Mouse (Mus musculus) liver, embryonic 13.5 days (tissue): Measurements from ENCODE around the gene Adamts17. TPM values are rescaled to one million over a fixed set of nuclear protein-coding genes. Genes with fewer than 3 reads are reported as not detected.

ENCODE experiments used
- ATAC-seq: fragments of 200-750 bp; cut with Nextera tagmentation; 2 replicates; pipeline ENCODE4 v1.8.0; 2017; ENCODE audit warnings: low read depth, mild to moderate bottlenecking, moderate number of reproducible peaks, moderate library complexity
- DNase-seq: peaks from one replicate; pipeline ENCODE4 v3.0.0; 2022
- H3K27ac ChIP-seq: fragments of 300-500 bp; sonication (generic); 2 replicates; pipeline ENCODE4 v1.5.1; 2015; ENCODE audit warnings: moderate library complexity, mild to moderate bottlenecking, inconsistent platforms
- H3K27me3 ChIP-seq: fragments of 300-500 bp; sonication (generic); 2 replicates; pipeline ENCODE4 v1.6.1; 2015; ENCODE audit warnings: mild to moderate bottlenecking, inconsistent platforms
- H3K36me3 ChIP-seq: fragments of 300-500 bp; sonication (generic); 2 replicates; pipeline ENCODE4 v1.6.1; 2015; ENCODE audit warnings: mild to moderate bottlenecking, inconsistent platforms
- H3K4me1 ChIP-seq: fragments of 300-500 bp; sonication (generic); replicated peaks from 2 replicates; pipeline ENCODE4 v1.6.1; 2015; ENCODE audit warnings: inconsistent platforms
- H3K4me2 ChIP-seq: fragments of 300-500 bp; sonication (generic); 2 replicates; pipeline ENCODE4 v1.6.1; 2015; ENCODE audit warnings: inconsistent platforms, mild to moderate bottlenecking, moderate library complexity
- H3K4me3 ChIP-seq: fragments of 300-500 bp; sonication (generic); replicated peaks from 2 replicates; pipeline ENCODE4 v1.5.1; 2015; ENCODE audit warnings: mild to moderate bottlenecking, inconsistent platforms
- H3K9ac ChIP-seq: fragments of 300-500 bp; sonication (generic); 2 replicates; pipeline ENCODE4 v1.6.1; 2015; ENCODE audit warnings: mild to moderate bottlenecking, inconsistent platforms
- H3K9me3 ChIP-seq: fragments of 300-500 bp; sonication (generic); replicated peaks from 2 replicates; pipeline ENCODE4 v1.6.1; 2016; ENCODE audit warnings: inconsistent platforms
- WGBS: fragments of 180-500 bp; shearing (Covaris S2); methylation state at CpG from one replicate; pipeline ENCODE4 v1.1.7; 2015; ENCODE audit not compliant: insufficient replicate concordance; 5-methylcytosine and 5-hydroxymethylcytosine counted together
- polyA plus RNA-seq: library from polyadenylated mRNA; unstranded; fragments of >200 nt; fragmentation: Nextera tagmentation; extraction: Ambion mirVana; gene quantifications from 2 replicates; pipeline ENCODE4 v1.2.1, GENCODE M21; 2015

Gene Adamts17
- polyA plus RNA-seq, 1 experiment from 2014 or later: 0.33 TPM

DNA sequence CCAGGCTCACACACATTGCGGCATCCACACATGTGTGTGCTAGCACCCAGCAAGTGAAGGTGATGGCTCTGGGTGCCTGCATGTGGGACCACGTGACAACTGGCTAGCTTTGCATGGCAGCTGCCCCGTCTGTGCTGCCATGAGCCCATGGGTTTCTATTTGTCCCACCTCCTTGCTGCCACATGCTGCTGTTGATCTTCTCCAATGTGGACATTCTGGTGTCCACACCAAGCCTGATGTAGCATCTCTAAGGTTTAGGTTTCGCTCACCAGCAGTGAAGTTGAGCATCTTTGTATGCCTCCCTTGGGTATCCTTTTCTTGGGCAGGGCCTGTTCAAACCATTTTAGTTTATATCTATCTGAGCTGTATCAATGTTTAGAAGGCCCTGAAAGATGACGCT, 196.1 kb downstream of the Adamts17 start:
- Histone ChIP-seq H3K27me3 (no peaks in the 10 kb centered on the region), H3K4me2 (no peak overlapping the region), H3K36me3 (no peaks in the 10 kb centered on the region), H3K9ac (no peak overlapping the region), H3K4me3 (no peak overlapping the region), H3K9me3 (no peaks in the 10 kb centered on the region), H3K27ac (no peak overlapping the region), H3K4me1 (peaks cover 7% of the 10 kb centered on the region; the same call in 1 of the 2 replicates)
- 73% methylated on average over 5 of the region's 5 CpGs for WGBS
- DNase-seq (no peak), ATAC-seq (no peak)

DNA sequence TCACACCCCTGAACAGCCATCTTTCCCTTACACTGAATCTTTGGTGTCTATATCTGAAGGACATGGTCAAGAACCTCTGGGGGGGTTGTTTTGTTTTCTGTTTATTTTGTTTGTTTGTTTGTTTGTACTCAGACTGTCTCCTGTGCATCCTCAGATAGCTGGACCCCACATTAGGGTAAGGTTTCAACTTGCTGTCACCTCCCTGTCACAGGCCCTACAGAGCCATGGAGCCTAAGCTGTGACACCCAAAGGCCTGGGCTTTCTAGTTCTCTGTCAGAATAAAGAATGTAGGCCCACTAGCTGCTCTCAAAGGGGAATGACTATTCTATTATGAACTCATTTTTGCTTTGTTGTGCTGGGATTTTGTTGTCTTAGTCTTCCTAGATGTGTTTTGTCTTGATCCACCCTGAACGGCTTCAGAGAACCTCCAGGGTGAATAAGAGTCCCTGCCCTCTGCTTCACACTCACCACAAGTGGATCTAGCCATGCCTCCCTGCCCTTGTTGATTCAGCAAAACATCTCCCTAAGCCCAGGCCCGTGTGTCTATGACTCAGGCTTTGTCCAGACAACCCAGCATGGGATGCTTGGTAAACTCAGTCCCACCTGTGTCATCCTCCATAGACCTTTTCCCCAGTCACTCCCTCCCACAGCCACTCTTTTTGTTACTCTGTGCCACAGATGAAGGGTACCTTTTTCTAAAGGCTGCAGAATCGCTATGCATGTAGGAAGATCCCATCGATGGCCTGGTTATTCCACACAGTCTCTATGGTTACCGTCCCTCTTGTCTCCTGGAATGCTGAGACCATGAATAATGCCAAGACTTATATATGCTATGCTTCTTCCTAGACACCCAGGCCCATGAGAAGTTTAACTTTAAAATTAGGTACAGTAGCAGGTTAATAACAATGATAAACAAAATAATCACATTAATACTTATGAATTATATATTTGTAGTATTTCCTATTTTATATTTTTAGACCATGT, 197.3 kb downstream of the Adamts17 start:
- DNase-seq: no peak
- no peaks in the 10 kb centered on the region for H3K4me1 ChIP-seq
- no peaks in the 10 kb centered on the region for H3K36me3 ChIP-seq
- no peaks in the 10 kb centered on the region for H3K9me3 ChIP-seq
- no peak overlapping the region for H3K9ac ChIP-seq
- H3K4me3 ChIP-seq: no peak overlapping the region
- H3K27ac ChIP-seq: no peak overlapping the region
- 60% methylated on average over 5 of the region's 5 CpGs for WGBS
- no peaks in the 10 kb centered on the region for H3K27me3 ChIP-seq
- no peak for ATAC-seq
- H3K4me2 ChIP-seq: no peak overlapping the region

DNA sequence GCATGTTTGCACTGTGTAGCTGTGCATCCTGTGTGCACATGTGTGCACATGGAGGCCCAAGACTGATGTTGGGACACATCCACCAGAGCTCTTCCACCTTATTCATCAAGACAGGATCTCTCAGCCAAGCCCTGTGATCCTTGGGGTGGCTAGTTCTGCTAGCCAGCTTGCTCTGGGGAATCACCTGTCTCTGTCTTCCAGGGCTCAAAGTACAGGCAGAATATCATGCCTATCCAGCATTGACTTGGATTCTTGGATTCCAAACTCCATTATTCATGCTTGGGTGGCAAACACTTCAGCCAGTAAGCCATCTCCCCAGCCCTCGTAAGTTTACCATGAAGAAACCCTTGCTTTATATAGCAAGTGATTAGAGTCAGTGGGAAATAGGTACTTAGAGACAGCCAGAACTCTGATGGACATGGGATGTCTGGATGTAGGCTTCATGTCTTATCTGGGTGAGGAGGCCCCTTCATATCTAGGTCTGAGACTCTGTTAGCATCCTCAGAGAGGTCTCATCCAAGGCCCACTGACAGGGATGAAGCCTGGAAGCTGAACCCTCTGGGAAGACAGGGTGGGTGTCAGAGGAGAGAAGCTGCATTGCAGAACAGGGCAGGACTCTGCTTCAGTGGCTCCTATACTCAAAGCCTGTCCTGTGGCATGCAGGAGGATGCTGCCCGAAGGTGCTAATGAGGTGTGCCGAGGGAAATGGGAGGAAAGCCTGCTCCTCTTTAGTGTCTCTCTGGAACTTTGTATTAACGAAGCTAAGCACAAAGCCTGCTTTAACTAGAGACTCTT, 198.4 kb downstream of the Adamts17 start:
- DNase-seq: no peak

DNA sequence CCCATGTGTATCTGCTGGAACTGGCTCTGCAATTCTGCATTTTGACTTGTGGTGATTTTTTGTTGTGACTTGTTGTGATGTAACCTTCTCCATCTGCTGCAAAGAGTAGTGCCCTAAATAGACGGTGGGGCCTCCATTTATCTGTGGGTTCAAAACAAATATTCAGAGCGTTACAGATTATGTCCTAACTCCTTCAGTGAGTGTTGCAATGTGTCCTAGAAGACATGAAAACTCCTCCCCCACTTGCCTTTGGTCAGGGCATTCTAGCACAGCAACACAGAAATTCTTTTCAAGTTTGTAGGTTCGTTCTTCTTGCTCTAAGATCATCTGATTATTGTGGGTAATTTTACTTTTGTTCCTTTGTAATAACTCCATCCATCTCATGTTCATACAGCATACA, 199.6 kb downstream of the Adamts17 start:
- no peak overlapping the region for H3K4me3 ChIP-seq
- no peaks in the 10 kb centered on the region for H3K27me3 ChIP-seq
- H3K9me3 ChIP-seq: no peaks in the 10 kb centered on the region
- WGBS: 44% methylated on average over 3 of the region's 3 CpGs
- no peak overlapping the region for H3K4me2 ChIP-seq
- H3K4me1 ChIP-seq: no peaks in the 10 kb centered on the region
- DNase-seq: no peak
- no peak overlapping the region for H3K27ac ChIP-seq
- H3K36me3 ChIP-seq: no peaks in the 10 kb centered on the region
- no peak overlapping the region for H3K9ac ChIP-seq
- ATAC-seq: no peak

More for the DNA sequence above, 198.4 kb downstream of the Adamts17 start:
- H3K36me3 ChIP-seq: no peaks in the 10 kb centered on the region
- H3K27ac ChIP-seq: no peak overlapping the region
- H3K4me2 ChIP-seq: no peak overlapping the region
- WGBS: 53% methylated on average over 4 of the region's 4 CpGs
- H3K4me3 ChIP-seq: no peak overlapping the region
- H3K4me1 ChIP-seq: no peaks in the 10 kb centered on the region
- no peaks in the 10 kb centered on the region for H3K27me3 ChIP-seq
- no peak overlapping the region for H3K9ac ChIP-seq
- no peak for ATAC-seq
- H3K9me3 ChIP-seq: no peaks in the 10 kb centered on the region

DNA sequence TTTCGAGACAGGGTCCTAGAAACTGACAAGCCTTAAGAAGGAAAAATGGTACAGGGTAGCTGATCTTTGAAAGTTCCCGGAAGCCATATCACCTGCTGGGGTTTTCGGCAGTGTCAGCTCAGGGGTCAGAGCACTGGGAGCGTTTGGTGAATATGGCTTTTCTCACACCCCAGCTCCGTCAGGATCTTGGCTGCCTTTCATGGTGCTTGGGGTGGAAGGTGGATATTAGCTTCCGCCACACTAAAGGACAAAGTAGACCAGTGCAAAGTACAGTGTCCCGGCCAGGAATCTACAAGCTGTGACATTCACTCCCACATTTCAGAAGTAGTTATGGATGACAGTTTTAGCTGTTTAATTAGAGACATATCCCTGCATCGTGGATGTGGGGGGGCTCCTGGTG, 200.3 kb downstream of the Adamts17 start:
- H3K4me3 ChIP-seq: no peak overlapping the region
- no peaks in the 10 kb centered on the region for H3K27me3 ChIP-seq
- WGBS: 59% methylated on average over 8 of the region's 8 CpGs
- H3K27ac ChIP-seq: no peak overlapping the region
- H3K9ac ChIP-seq: no peak overlapping the region
- ATAC-seq (no peak), DNase-seq (no peak)
- H3K4me1 ChIP-seq: no peaks in the 10 kb centered on the region
- H3K4me2 ChIP-seq: no peak overlapping the region
- H3K9me3 ChIP-seq: no peaks in the 10 kb centered on the region
- H3K36me3 ChIP-seq: no peaks in the 10 kb centered on the region

DNA sequence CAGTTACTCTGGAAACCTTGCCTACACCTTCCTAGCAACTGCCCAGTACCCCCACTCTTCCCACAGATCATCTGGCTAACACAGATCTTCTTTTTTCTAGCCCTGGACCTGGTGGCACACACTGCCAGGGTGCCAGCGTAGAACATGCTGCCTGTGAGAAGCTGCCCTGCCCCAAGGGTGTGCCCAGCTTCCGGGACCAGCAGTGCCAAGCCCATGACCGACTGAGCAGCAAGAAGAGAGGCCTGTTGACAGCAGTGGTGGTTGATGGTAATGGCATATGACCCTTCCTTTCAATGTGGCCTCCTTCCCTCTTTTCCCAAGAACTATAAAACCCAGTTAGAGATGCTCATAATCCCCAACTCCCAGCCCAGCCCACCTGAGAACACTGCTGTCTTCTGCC, 202.2 kb downstream of the Adamts17 start:
- Histone ChIP-seq H3K9ac (no peak overlapping the region), H3K27me3 (no peaks in the 10 kb centered on the region), H3K4me1 (no peaks in the 10 kb centered on the region), H3K36me3 (no peaks in the 10 kb centered on the region), H3K27ac (no peak overlapping the region), H3K9me3 (no peaks in the 10 kb centered on the region), H3K4me2 (no peak overlapping the region), H3K4me3 (no peak overlapping the region)
- 72% methylated on average over 3 of the region's 3 CpGs for WGBS
- ATAC-seq (no peak), DNase-seq (no peak)

DNA sequence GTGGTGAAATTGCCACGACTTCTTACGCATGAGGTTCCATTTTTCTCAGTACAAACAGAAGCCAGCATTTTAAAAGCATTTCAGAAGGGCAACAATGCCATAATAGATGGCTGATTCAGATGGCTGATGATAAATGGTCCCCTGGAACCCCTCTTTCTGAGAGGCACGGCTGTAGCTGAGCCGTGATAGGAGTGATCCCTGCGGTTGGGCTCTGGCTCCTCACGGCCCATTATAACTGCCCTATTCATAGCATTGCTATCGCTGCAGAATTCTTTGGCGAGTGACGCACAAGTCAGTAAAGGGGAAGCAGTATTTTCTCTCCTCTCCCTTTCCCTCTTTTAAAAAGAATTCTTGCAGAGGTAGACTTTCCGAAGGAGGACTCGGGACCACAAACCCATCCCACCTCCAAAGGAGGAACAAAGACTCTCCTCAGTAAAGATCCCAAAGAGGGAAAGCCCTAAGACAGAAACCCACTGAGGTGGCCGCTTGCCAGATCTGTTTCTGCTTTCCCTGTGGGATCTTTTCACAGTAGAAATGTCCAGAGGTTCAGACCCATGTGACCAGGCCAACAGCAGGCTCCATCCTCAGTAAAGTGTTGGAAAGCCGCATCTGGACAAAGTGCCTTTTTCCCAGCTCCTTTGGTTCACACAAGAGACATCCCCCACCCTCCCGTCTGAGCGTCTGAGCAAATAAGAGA, 204.7 kb downstream of the Adamts17 start:
- Histone ChIP-seq H3K9me3 (no peaks in the 10 kb centered on the region), H3K36me3 (no peaks in the 10 kb centered on the region), H3K4me1 (no peaks in the 10 kb centered on the region), H3K4me2 (no peak overlapping the region), H3K9ac (no peak overlapping the region), H3K27me3 (no peaks in the 10 kb centered on the region), H3K27ac (no peak overlapping the region), H3K4me3 (no peak overlapping the region)
- no peak for ATAC-seq
- DNase-seq: no peak
- 75% methylated on average over 15 of the region's 15 CpGs for WGBS

DNA sequence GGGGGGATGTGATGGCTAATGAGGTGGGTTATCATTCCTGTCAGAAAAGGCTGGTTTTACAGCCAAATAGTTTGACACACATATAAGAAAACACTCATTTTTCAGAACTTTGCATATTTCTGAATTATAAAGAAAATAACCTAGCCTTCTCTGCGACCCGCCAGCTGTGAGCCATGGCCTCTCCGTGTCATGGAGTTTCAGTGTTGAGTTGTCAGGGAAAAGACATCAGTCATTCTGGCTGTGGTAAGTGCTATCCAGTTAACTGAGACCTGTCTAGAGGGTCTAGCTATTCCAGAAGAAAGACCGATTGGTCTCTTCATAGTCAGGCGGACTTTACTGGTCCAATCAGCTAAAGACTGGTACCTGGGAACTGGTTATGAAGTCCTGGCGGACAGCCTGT, 205.7 kb downstream of the Adamts17 start:
- Histone ChIP-seq H3K4me1 (no peaks in the 10 kb centered on the region), H3K4me3 (no peak overlapping the region), H3K9ac (no peak overlapping the region), H3K4me2 (no peak overlapping the region), H3K36me3 (no peaks in the 10 kb centered on the region), H3K27ac (no peak overlapping the region), H3K27me3 (no peaks in the 10 kb centered on the region), H3K9me3 (no peaks in the 10 kb centered on the region)
- 81% methylated on average over 6 of the region's 6 CpGs for WGBS
- ATAC-seq: no peak
- no peak for DNase-seq

DNA sequence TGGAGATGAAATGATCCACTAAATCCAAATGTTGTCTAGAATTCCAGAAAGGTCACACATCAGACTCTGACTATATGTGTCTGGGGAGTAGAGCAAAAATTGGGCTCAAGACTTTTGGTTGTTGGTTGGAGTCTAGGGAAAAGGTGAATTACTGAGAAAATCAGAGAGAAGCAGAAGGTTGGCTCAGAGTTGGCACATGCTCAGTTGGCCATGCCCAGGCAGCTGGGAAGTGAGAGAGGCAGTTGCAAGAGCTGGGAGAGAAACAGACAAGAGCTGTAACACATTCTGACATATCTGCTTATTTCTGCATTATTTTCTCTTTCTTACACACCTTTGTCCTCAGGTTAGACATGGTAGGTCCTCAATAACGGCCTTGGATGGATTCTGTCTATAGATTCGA, 209.7 kb downstream of the Adamts17 start:
- Histone ChIP-seq H3K36me3 (no peaks in the 10 kb centered on the region), H3K27me3 (no peaks in the 10 kb centered on the region), H3K9me3 (no peaks in the 10 kb centered on the region), H3K4me2 (no peak overlapping the region), H3K27ac (no peak overlapping the region), H3K9ac (no peak overlapping the region), H3K4me3 (no peak overlapping the region), H3K4me1 (no peaks in the 10 kb centered on the region)
- ATAC-seq (no peak), DNase-seq (no peak)
- 60% methylated on average over 2 of the region's 2 CpGs for WGBS

DNA sequence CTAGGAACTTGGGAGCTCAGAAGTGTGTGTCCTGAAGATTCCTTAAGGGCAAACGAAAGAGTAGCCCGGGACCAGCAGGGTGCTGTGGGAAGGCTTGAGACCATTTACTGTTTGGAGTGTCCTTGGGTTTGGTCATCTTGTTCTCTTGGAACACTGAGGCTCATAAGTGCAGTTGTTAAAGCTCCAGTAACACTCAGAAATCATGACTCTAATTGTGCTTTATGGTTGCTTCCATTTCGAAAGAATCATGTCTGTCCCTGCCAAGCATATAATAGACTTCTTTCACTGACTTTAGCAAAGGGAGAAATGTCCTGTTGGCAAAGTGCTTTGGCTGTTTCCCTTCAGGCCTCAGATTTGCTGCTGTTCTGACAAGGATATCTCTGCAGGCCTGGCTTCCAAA, 210.9 kb downstream of the Adamts17 start:
- H3K36me3 ChIP-seq: no peaks in the 10 kb centered on the region
- H3K27me3 ChIP-seq: no peaks in the 10 kb centered on the region
- H3K27ac ChIP-seq: no peak overlapping the region
- no peak overlapping the region for H3K4me3 ChIP-seq
- no peak overlapping the region for H3K9ac ChIP-seq
- DNase-seq: no peak
- no peaks in the 10 kb centered on the region for H3K4me1 ChIP-seq
- H3K4me2 ChIP-seq: no peak overlapping the region
- 61% methylated on average over 3 of the region's 3 CpGs for WGBS
- no peaks in the 10 kb centered on the region for H3K9me3 ChIP-seq
- ATAC-seq: no peak

DNA sequence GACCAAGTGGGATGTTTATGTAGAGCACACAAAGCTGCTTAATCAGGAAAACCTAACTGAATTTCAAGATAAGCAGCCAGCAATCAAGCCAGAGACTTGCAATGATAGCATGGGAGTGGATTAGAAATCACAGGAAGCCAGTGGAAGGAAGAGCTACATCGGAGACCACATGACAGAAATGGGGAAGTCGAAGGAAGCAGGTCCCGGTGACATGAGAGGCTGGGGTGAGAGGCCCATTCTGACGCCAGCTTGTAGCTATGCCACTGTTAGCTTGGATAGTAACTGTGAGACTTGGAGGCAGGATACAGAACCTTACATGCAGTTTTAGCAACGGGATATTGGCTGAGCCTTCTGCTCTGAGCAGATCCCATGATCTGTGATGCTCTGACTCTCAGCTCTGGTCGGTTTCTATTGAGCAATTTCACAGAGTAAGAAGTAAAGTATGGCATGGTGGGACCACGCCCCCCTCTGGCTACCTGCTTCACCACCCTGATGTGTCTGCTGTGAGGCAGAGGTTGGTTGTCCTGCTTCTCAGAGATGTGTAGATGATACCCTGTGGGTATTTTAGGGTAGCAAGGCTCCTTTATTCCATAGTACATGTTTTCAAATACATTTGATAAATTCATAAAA, 211.7 kb downstream of the Adamts17 start:
- ATAC-seq: no peak
- no peak overlapping the region for H3K4me3 ChIP-seq
- WGBS: 21% methylated on average over 7 of the region's 7 CpGs
- no peaks in the 10 kb centered on the region for H3K4me1 ChIP-seq
- no peak for DNase-seq
- H3K36me3 ChIP-seq: no peaks in the 10 kb centered on the region
- no peaks in the 10 kb centered on the region for H3K9me3 ChIP-seq
- H3K9ac ChIP-seq: no peak overlapping the region
- no peak overlapping the region for H3K27ac ChIP-seq
- no peak overlapping the region for H3K4me2 ChIP-seq
- no peaks in the 10 kb centered on the region for H3K27me3 ChIP-seq
